Mouse (Mus musculus) layer of hippocampus, adult 2 months (tissue): ENCODE data around the gene Cdx2. TPM values are rescaled to one million over a fixed set of nuclear protein-coding genes. Genes with fewer than 3 reads are reported as not detected.

Experiments
- DNase-seq, 2 experiments: peaks; one replicate each; pipeline ENCODE4 v3.0.0; 2022; ENCODE audit warnings: low spot score in 2 of 2
- H3K27ac ChIP-seq: fragments of 200-600 bp; 2 replicates; pipeline ENCODE4 v1.8.1; 2022
- H3K4me3 ChIP-seq: fragments of 200-600 bp; 2 replicates; pipeline ENCODE4 v1.8.1; 2022; ENCODE audit warnings: mild to moderate bottlenecking
- CTCF ChIP-seq: fragments of 200-600 bp; conservative IDR thresholded peaks from 2 replicates; pipeline ENCODE4 v1.8.1; 2022; ENCODE audit warnings: antibody characterized with exemption, mild to moderate bottlenecking, moderate library complexity
- total RNA-seq, 2 experiments: library from RNA; stranded (reverse); gene quantifications; 2 replicates each; pipeline ENCODE4 v1.2.3; 2021

Cdx2 gene
- total RNA-seq, 2 experiments from 2014 or later: not detected

GRCm38 (mm10) chr5:147299255-147300000 is 7.6 kb downstream of the Cdx2 start:
- DNase-seq: no peak
- TF ChIP-seq CTCF: peak; percentile 78

GRCm38 (mm10) chr5:147297249-147297648 is 9.8 kb downstream of the Cdx2 start:
- DNase-seq: no peak
- Histone ChIP-seq H3K27ac (no peak overlapping the region), H3K4me3 (no peak overlapping the region)
- no peak for TF ChIP-seq CTCF

More at GRCm38 (mm10) chr5:147299255-147300000, 7.6 kb downstream of the Cdx2 start:
- no peak overlapping the region for H3K27ac ChIP-seq
- H3K4me3 ChIP-seq: no peak overlapping the region

GRCm38 (mm10) chr5:147294121-147294520 is 12.9 kb downstream of the Cdx2 start:
- no peak for DNase-seq

GRCm38 (mm10) chr5:147293127-147293910 is 13.8 kb downstream of the Cdx2 start:
- Histone ChIP-seq H3K27ac (no peak overlapping the region), H3K4me3 (no peak overlapping the region)
- TF ChIP-seq CTCF: peak; percentile 90
- peak; percentile 29 to 76 for DNase-seq

More at GRCm38 (mm10) chr5:147294121-147294520, 12.9 kb downstream of the Cdx2 start:
- Histone ChIP-seq H3K4me3 (no peak overlapping the region), H3K27ac (no peak overlapping the region)
- peak; percentile 40 for TF ChIP-seq CTCF

- TF ChIP-seq CTCF: no peak
- Histone ChIP-seq H3K4me3 (no peak overlapping the region), H3K27ac (no peak overlapping the region)
- no peak for DNase-seq
Observed at GRCm38 (mm10) chr5:147292506-147293120, 14.5 kb downstream of the Cdx2 start.

- TF ChIP-seq CTCF: no peak
- Histone ChIP-seq H3K4me3 (no peak overlapping the region), H3K27ac (no peak overlapping the region)
- no peak for DNase-seq
Observed at GRCm38 (mm10) chr5:147291764-147292505, 15.1 kb downstream of the Cdx2 start.

- H3K4me3 ChIP-seq: no peak overlapping the region
- no peak for DNase-seq
- H3K27ac ChIP-seq: no peak overlapping the region
- peak; percentile 43 for TF ChIP-seq CTCF
Observed at GRCm38 (mm10) chr5:147284365-147284764, 22.7 kb downstream of the Cdx2 start.

GRCm38 (mm10) chr5:147277547-147277925 is 29.5 kb downstream of the Cdx2 start:
- Histone ChIP-seq H3K27ac (no peak overlapping the region), H3K4me3 (no peak overlapping the region)
- no peak for TF ChIP-seq CTCF
- DNase-seq: no peak

GRCm38 (mm10) chr5:147276701-147277546 is 30.1 kb downstream of the Cdx2 start:
- no peak overlapping the region for H3K4me3 ChIP-seq
- no peak overlapping the region for H3K27ac ChIP-seq
- no peak for TF ChIP-seq CTCF
- no peak for DNase-seq

GRCm38 (mm10) chr5:147275761-147276160 is 31.3 kb downstream of the Cdx2 start:
- TF ChIP-seq CTCF: no peak
- no peak overlapping the region for H3K27ac ChIP-seq
- no peak overlapping the region for H3K4me3 ChIP-seq
- DNase-seq: no peak

GRCm38 (mm10) chr5:147274174-147275141 is 32.6 kb downstream of the Cdx2 start:
- DNase-seq: no peak
- no peak for TF ChIP-seq CTCF
- Histone ChIP-seq H3K4me3 (no peak overlapping the region), H3K27ac (no peak overlapping the region)
